In the genomic region with DNA sequence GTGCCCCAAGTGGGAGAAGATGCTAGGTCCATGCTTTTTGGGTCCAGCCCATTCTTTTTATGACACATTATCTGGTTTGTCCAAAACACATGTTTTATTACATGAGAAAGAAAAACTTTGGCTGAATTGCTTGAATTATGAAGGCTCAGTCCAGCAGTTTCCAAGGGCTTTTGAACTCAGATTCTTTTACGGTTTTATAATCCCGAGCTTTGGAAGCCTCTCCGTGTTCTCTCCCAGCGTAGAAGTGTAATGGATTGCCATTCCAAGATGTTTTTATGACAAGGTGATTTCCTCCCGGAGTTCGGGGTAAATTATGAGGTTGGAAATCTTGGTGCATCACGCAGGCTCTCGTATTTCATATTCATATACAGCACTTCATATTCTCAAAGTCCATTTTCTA, we compare ENCODE assay signal across 23 mouse cellular contexts.
"Had no signal": no experiment of that assay in that cellular context is flagged by ENCODE, and none has a peak within 500 bp of the region (broad histone marks: within the 10 kb centered on the region; RNA-seq: fewer than 3 reads in every experiment).

No protein-coding gene starts in this region.

- H3K4me1 ChIP-seq: heart, embryonic 10.5 days; heart, embryonic 12.5 days; hindbrain, embryonic 13.5 days; hindbrain, embryonic 15.5 days; liver, embryonic 12.5 days had no signal

- H3K9ac ChIP-seq: heart, embryonic 12.5 days; hindbrain, embryonic 13.5 days; hindbrain, embryonic 15.5 days; kidney, embryonic 15.5 days; limb, embryonic 12.5 days; liver, embryonic 12.5 days; liver, embryonic 14.5 days had no signal

- H3K27me3 ChIP-seq: hindbrain, embryonic 13.5 days; hindbrain, embryonic 15.5 days; liver, embryonic 12.5 days had no signal

- H3K9me3 ChIP-seq: heart, embryonic 10.5 days; heart, embryonic 12.5 days; hindbrain, embryonic 13.5 days; hindbrain, embryonic 15.5 days; kidney, embryonic 15.5 days; limb, embryonic 12.5 days; liver, embryonic 12.5 days had no signal

- DNase-seq: gastrocnemius, adult 2 months; gastrocnemius, postnatal 10 days; gastrocnemius, postnatal 25 days; heart, adult 18-20 months; heart, postnatal 10 days; heart, postnatal 36 days; kidney, adult 11 months; kidney, adult 2 months; kidney, adult 9 months; kidney, postnatal 10 days; layer of hippocampus, adult 9-11 months; layer of hippocampus, postnatal 36 days; left cerebral cortex, postnatal 4 days had no signal

- H3K4me3 ChIP-seq: gastrocnemius, adult 2 months; heart, embryonic 10.5 days; heart, embryonic 12.5 days; hindbrain, embryonic 13.5 days; hindbrain, embryonic 15.5 days; kidney, embryonic 15.5 days; limb, embryonic 12.5 days; liver, embryonic 12.5 days had no signal

- ATAC-seq: hindbrain, postnatal 0 days; intestine, embryonic 16.5 days; liver, embryonic 12.5 days had no signal

- H3K27ac ChIP-seq: gastrocnemius, adult 2 months; heart, embryonic 10.5 days; hindbrain, embryonic 13.5 days; hindbrain, embryonic 15.5 days; hindbrain, postnatal 0 days; kidney, embryonic 15.5 days; liver, embryonic 12.5 days; liver, embryonic 14.5 days had no signal

- H3K4me2 ChIP-seq: heart, embryonic 12.5 days; hindbrain, embryonic 13.5 days; hindbrain, embryonic 15.5 days; kidney, embryonic 15.5 days; limb, embryonic 12.5 days; liver, embryonic 12.5 days had no signal

- H3K36me3 ChIP-seq: heart, embryonic 10.5 days; heart, embryonic 12.5 days; hindbrain, embryonic 13.5 days; hindbrain, embryonic 15.5 days; kidney, embryonic 15.5 days; limb, embryonic 12.5 days; liver, embryonic 12.5 days had no signal
